16 mouse cellular contexts compared by ENCODE assay signal in genomic region chr5:148522378-148522777, GRCm38 (mm10).
"Had no signal": no experiment of that assay in that cellular context is flagged by ENCODE, and none has a peak within 500 bp of the region (broad histone marks: within the 10 kb centered on the region; RNA-seq: fewer than 3 reads in every experiment).

No protein-coding gene starts in this region.

- H3K27ac ChIP-seq: neural tube, embryonic 15.5 days; stomach, embryonic 15.5 days; stomach, postnatal 0 days had no signal

- H3K9me3 ChIP-seq: neural tube, embryonic 13.5 days; neural tube, embryonic 15.5 days; stomach, embryonic 15.5 days had no signal

- H3K9ac ChIP-seq: neural tube, embryonic 13.5 days; neural tube, embryonic 15.5 days; stomach, embryonic 15.5 days had no signal

- H3K4me2 ChIP-seq: neural tube, embryonic 13.5 days; neural tube, embryonic 15.5 days; stomach, embryonic 15.5 days had no signal

- H3K4me3 ChIP-seq: neural tube, embryonic 13.5 days; neural tube, embryonic 15.5 days; stomach, embryonic 15.5 days had no signal

- DNase-seq: retina, postnatal 1 day; right cerebral cortex, adult 18-20 months; right cerebral cortex, postnatal 14 days; right cerebral cortex, postnatal 25 days; right cerebral cortex, postnatal 4 days; spleen, adult 18-20 months; thymus, adult 18-20 months; thymus, adult 2 months; thymus, postnatal 14 days; thymus, postnatal 25 days; thymus, postnatal 36 days; thymus, postnatal 4 days had no signal

- H3K27me3 ChIP-seq: neural tube, embryonic 13.5 days; neural tube, embryonic 15.5 days; stomach, embryonic 15.5 days had no signal

- H3K36me3 ChIP-seq: neural tube, embryonic 13.5 days; neural tube, embryonic 15.5 days; stomach, embryonic 15.5 days had no signal
